Mouse (Mus musculus) embryo, embryonic 11 days (tissue): ENCODE measurements around the gene Eri3.

Source experiments
- DNase-seq: peaks from one replicate; pipeline ENCODE4 v3.0.0-alpha.2; 2015

Gene Eri3

DNA sequence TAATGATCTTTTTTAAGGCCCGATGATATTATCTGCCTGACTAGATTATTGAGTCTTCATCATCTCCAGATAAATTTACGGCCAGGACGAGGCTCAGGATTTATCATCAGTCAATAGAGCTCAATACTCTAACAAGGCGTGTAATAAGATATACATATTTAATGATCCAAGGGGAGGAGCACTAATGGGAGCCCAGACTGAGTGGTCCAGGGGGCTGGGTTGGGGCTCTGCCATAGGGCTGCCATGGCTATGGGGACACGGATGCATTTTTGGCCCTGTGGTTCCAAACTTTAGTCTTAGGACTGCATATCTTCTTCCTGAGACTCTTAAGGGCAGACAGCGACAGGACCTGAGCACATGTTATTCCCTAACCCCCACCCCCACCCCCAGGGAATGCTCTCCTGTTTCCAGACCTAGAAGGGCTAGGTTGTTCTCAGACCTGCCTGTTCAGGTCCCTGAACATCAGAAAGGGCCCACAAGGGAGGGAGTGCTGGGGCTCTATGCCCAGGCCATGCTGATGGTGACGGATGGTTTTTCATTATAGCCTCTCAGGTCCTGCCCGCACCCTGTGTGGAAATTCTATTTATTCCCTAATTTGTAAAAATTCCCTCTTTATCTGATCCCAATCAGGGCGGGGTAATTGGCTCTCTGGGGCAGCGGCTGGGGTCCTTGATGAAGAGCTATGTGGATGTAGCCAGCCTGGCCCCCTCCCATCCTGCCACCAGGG lies 114.4 kb downstream of the Eri3 start:
- DNase-seq = no peak

DNA sequence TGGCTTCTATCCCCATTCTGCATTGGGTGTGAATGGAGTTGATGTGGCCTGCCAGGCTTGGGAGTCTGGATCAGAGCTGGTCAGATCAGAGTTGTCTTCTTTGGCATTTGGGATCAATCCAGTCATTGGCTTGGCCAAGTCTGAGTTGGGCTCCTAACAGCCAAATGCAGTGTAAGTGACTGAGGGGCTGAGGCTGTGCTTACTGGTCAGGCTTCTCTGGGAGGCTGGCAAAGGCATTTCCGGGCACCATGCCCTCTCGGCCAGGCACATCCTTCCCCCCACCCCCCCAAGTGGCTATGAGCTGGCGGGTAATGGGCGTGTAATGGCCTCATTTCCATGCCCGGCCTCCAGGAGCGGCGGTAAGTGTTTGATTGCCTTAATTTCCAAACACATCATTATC lies 115.4 kb downstream of the Eri3 start:
- no peak for DNase-seq

DNA sequence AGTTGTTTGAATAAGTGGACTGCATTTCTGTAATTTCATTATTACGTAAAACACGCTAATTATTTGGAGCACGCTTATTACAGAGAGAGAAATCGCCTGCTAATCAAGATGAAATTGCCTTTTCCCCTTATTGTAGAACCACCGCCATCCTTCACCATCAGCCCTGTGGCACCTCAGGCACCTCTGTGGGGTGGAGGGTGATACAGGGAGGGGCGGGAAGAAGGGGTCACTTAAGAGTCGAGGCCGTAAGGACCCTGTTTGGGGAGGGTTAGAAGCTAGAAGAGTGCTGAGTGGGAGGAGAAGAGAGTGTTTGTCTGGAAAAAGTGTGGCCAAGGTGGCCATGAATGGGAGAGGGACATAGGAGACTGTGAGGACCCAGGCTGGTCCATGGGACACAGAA lies 115.9 kb downstream of the Eri3 start:
- no peak for DNase-seq

DNA sequence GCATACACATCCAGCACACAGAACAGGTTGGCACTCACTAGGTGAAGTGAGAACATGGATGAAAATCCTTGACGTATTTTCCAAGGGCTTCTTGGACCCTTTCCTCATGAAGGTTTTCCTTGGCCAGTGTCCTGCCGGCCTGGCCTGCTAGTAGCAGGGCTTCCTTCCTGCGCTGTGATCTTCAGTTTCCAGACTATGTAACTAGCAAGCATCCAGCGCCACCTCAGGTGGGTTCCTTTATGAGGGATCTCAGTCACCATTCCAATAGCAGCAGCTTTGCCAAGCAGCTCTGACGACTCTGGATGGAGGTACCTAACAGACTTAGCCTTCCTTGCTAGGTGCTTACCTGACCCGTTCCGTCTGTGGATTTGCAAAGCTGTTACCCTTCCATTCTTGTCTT lies 119.7 kb downstream of the Eri3 start:
- DNase-seq = no peak

- DNase-seq = no peak
Observed at GRCm38 (mm10) chr4:117672042-117672441, 121.9 kb downstream of the Eri3 start.

DNA sequence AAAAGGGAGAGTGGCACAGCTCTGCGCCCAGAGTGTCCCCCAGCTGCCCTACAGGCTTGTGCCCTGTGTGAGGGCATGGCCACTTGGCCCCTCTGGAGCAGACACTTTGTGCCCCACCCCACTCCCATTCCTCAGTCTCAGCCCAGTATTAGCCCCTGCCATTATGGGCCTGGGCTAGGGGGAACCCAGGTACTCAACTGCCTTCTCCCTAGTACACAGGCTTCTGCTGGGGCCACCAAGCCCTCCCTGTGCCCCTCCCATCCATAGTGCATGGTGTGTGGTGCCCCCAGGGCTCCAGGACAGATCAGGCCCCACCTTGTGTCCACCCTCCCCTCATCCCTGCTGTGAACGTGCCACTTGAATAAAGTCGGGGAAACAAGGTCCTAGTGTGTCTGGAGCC lies 123.7 kb downstream of the Eri3 start:
- no peak for DNase-seq

GRCm38 (mm10) chr4:117676903-117677302 lies 126.7 kb downstream of the Eri3 start:
- DNase-seq = peak; percentile 87

GRCm38 (mm10) chr4:117680963-117681362 lies 130.8 kb downstream of the Eri3 start:
- no peak for DNase-seq

GRCm38 (mm10) chr4:117681931-117682461 lies 131.8 kb downstream of the Eri3 start, which contains the start of gene Dmap1:
Gene Dmap1, minus strand, starts transcription at chr4:117682273.
- DNase-seq = peak; percentile 94

DNA sequence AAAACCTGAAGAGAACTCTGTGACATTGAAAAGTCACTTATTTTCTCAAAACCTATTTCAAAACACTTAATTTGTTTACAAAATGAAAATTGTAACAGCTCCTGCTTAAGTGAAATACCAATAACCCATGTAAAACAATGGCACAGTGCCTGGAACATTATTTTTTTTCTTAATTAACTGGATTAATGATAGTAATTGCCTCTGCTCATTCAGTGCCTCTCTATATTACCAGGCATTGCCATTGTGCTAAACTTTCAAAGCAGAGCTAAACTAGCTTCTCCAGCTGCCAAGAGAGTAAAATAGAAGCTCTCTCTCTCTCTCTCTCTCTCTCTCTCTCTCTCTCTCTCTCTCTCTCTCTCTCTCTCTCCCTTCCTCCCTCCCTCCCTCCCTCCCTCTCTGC lies 132.3 kb downstream of the Eri3 start:
- no peak for DNase-seq

- DNase-seq = no peak
Observed at GRCm38 (mm10) chr4:117683048-117683768, 133.0 kb downstream of the Eri3 start.

- DNase-seq = no peak
Observed at GRCm38 (mm10) chr4:117686354-117686753, 136.2 kb downstream of the Eri3 start.

DNA sequence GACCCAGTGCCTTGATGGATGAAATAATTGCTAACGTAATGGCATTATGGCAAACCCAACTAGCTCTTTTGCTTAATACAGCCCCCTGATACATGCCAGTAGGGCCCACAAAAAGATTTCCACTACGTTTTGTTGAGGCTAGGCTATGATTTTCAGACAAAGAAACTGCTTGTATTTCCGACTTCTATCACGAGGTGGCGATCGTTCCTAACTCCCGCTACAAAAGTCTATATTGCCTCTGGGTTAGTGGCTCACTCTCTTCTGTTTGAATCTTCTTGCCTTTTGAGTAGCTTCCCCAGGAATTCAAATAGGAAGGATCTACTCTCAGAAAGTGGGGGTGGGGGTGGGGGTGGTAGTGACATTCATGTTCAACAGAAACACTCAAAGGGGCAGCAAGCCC lies 155.2 kb downstream of the Eri3 start:
- peak; percentile 66 for DNase-seq

GRCm38 (mm10) chr4:117708780-117709550 lies 158.8 kb downstream of the Eri3 start:
- no peak for DNase-seq

GRCm38 (mm10) chr4:117712314-117712713 lies 162.1 kb downstream of the Eri3 start:
- DNase-seq = no peak

GRCm38 (mm10) chr4:117713303-117714098 lies 163.3 kb downstream of the Eri3 start:
- no peak for DNase-seq
